Mouse (Mus musculus) liver, postnatal 0 days (tissue): ENCODE results near the gene Tfg. TPM values are rescaled to one million over a fixed set of nuclear protein-coding genes. Genes with fewer than 3 reads are reported as not detected.

Source experiments
- ATAC-seq: fragments of 200-750 bp; cut with Nextera tagmentation; 2 replicates; pipeline ENCODE4 v1.8.0; 2017; ENCODE audit warnings: mild to moderate bottlenecking, moderate library complexity
- DNase-seq: peaks from one replicate; pipeline ENCODE4 v3.0.0-alpha.2; 2016
- H3K27ac ChIP-seq: fragments of 300-500 bp; sonication (generic); 2 replicates; pipeline ENCODE4 v1.5.1; 2014; ENCODE audit warnings: antibody characterized with exemption, moderate library complexity, mild to moderate bottlenecking, low read depth
- H3K27me3 ChIP-seq: fragments of 300-500 bp; sonication (generic); 2 replicates; pipeline ENCODE4 v1.6.1; 2014; ENCODE audit warnings: low read length, control low read depth, mixed read lengths; ENCODE audit not compliant: insufficient read depth
- H3K36me3 ChIP-seq: fragments of 300-500 bp; sonication (generic); replicated peaks from 2 replicates; pipeline ENCODE4 v1.6.1; 2014; ENCODE audit warnings: mild to moderate bottlenecking, control low read depth, low read length, moderate library complexity, mixed read lengths; ENCODE audit not compliant: insufficient read depth
- H3K4me1 ChIP-seq: fragments of 300-500 bp; sonication (generic); 2 replicates; pipeline ENCODE4 v1.6.1; 2014; ENCODE audit warnings: antibody characterized with exemption, mild to moderate bottlenecking, control low read depth; ENCODE audit not compliant: insufficient read depth
- H3K4me2 ChIP-seq: fragments of 300-500 bp; sonication (generic); 2 replicates; pipeline ENCODE4 v1.6.1; 2014; ENCODE audit warnings: low read depth, mild to moderate bottlenecking, low read length, moderate library complexity, mixed read lengths
- H3K4me3 ChIP-seq: fragments of 300-500 bp; sonication (generic); 2 replicates; pipeline ENCODE4 v1.5.1; 2014; ENCODE audit warnings: low read depth, low read length
- H3K9ac ChIP-seq: fragments of 300-500 bp; sonication (generic); replicated peaks from 2 replicates; pipeline ENCODE4 v1.6.1; 2014; ENCODE audit warnings: mild to moderate bottlenecking, moderate library complexity
- H3K9me3 ChIP-seq: fragments of 300-500 bp; sonication (generic); 2 replicates; pipeline ENCODE4 v1.6.1; 2016; ENCODE audit warnings: mild to moderate bottlenecking, control low read depth, low read length, mixed read lengths
- CTCF ChIP-seq: sonication (generic); IDR thresholded peaks from 2 replicates; pipeline ENCODE4 v1.5.1; 2016; ENCODE audit warnings: antibody characterized with exemption, low read depth
- EP300 ChIP-seq: IDR thresholded peaks from 2 replicates; pipeline ENCODE4 v1.6.1; 2016; ENCODE audit warnings: antibody characterized with exemption, low read depth, mild to moderate bottlenecking
- WGBS: fragments of 180-500 bp; shearing (Covaris S2); extraction: QIAGEN DNeasy Blood & Tissue Kit; methylation state at CpG from one replicate; pipeline ENCODE4 v1.1.7; 2014; ENCODE audit not compliant: insufficient replicate concordance; 5-methylcytosine and 5-hydroxymethylcytosine counted together
- polyA plus RNA-seq: library from polyadenylated mRNA; unstranded; fragments of >200 nt; fragmentation: Nextera tagmentation; extraction: Ambion mirVana; gene quantifications from 2 replicates; pipeline ENCODE4 v1.2.1, GENCODE M21; 2015

The Tfg gene
- polyA plus RNA-seq, 1 experiment from 2014 or later = 54.1 TPM

GRCm38 (mm10) chr16:56681010-56681645 lies 36.1 kb downstream of the Tfg start:
- no peak overlapping the region for H3K9ac ChIP-seq
- ATAC-seq (no peak), DNase-seq (no peak)
- H3K4me2 ChIP-seq = no peak overlapping the region
- H3K36me3 ChIP-seq = peaks cover 21% of the 10 kb centered on the region
- no peak overlapping the region for H3K27ac ChIP-seq
- TF ChIP-seq EP300 (no peak), CTCF (no peak)
- no peak overlapping the region for H3K4me3 ChIP-seq
- no peaks in the 10 kb centered on the region for H3K9me3 ChIP-seq
- no peaks in the 10 kb centered on the region for H3K27me3 ChIP-seq
- no peaks in the 10 kb centered on the region for H3K4me1 ChIP-seq
- WGBS = 83% methylated on average over 8 of the region's 8 CpGs

- no peak overlapping the region for H3K9ac ChIP-seq
- H3K36me3 ChIP-seq = no peaks in the 10 kb centered on the region
- no peaks in the 10 kb centered on the region for H3K4me1 ChIP-seq
- no peak overlapping the region for H3K4me2 ChIP-seq
- TF ChIP-seq EP300 (no peak), CTCF (peak; percentile 51)
- H3K4me3 ChIP-seq = no peak overlapping the region
- 68% methylated on average over 4 of the region's 4 CpGs for WGBS
- no peaks in the 10 kb centered on the region for H3K9me3 ChIP-seq
- DNase-seq (no peak), ATAC-seq (no peak)
- no peaks in the 10 kb centered on the region for H3K27me3 ChIP-seq
- H3K27ac ChIP-seq = no peak overlapping the region
Measured at GRCm38 (mm10) chr16:56677146-56677545, 40.1 kb downstream of the Tfg start.

- Histone ChIP-seq H3K4me3 (no peak overlapping the region), H3K9me3 (no peaks in the 10 kb centered on the region), H3K4me2 (no peak overlapping the region), H3K4me1 (no peaks in the 10 kb centered on the region), H3K9ac (no peak overlapping the region), H3K27ac (no peak overlapping the region), H3K27me3 (no peaks in the 10 kb centered on the region), H3K36me3 (no peaks in the 10 kb centered on the region)
- no peak for ATAC-seq
- DNase-seq = no peak
- TF ChIP-seq EP300 = no peak
- TF ChIP-seq CTCF = no peak
- WGBS = 74% methylated on average over 2 of the region's 2 CpGs
Measured at GRCm38 (mm10) chr16:56673420-56673819, 43.8 kb downstream of the Tfg start.

GRCm38 (mm10) chr16:56670941-56671340 lies 46.3 kb downstream of the Tfg start:
- Histone ChIP-seq H3K9ac (no peak overlapping the region), H3K36me3 (no peaks in the 10 kb centered on the region), H3K4me1 (no peaks in the 10 kb centered on the region), H3K9me3 (no peaks in the 10 kb centered on the region), H3K27me3 (no peaks in the 10 kb centered on the region), H3K4me3 (no peak overlapping the region), H3K27ac (no peak overlapping the region), H3K4me2 (no peak overlapping the region)
- DNase-seq (no peak), ATAC-seq (no peak)
- WGBS = 75% methylated on average over 8 of the region's 8 CpGs
- no peak for TF ChIP-seq EP300
- no peak for TF ChIP-seq CTCF

GRCm38 (mm10) chr16:56669520-56669919 lies 47.7 kb downstream of the Tfg start:
- no peak overlapping the region for H3K9ac ChIP-seq
- TF ChIP-seq CTCF (no peak), EP300 (no peak)
- DNase-seq = no peak
- no peaks in the 10 kb centered on the region for H3K36me3 ChIP-seq
- no peak overlapping the region for H3K4me2 ChIP-seq
- no peaks in the 10 kb centered on the region for H3K4me1 ChIP-seq
- no peak overlapping the region for H3K4me3 ChIP-seq
- no peak for ATAC-seq
- no peak overlapping the region for H3K27ac ChIP-seq
- H3K9me3 ChIP-seq = no peaks in the 10 kb centered on the region
- no peaks in the 10 kb centered on the region for H3K27me3 ChIP-seq
- 67% methylated on average over 5 of the region's 5 CpGs for WGBS

- ATAC-seq (no peak), DNase-seq (no peak)
- H3K36me3 ChIP-seq = no peaks in the 10 kb centered on the region
- no peak overlapping the region for H3K27ac ChIP-seq
- no peaks in the 10 kb centered on the region for H3K9me3 ChIP-seq
- H3K4me2 ChIP-seq = no peak overlapping the region
- no peak overlapping the region for H3K4me3 ChIP-seq
- no peaks in the 10 kb centered on the region for H3K4me1 ChIP-seq
- H3K9ac ChIP-seq = no peak overlapping the region
- TF ChIP-seq EP300 = no peak
- TF ChIP-seq CTCF = no peak
- no peaks in the 10 kb centered on the region for H3K27me3 ChIP-seq
Measured at GRCm38 (mm10) chr16:56658866-56659265, 58.4 kb downstream of the Tfg start.
